Mouse (Mus musculus) layer of hippocampus, adult 18-20 months (tissue): Measurements from ENCODE around the gene Eri2. TPM values are rescaled to one million over a fixed set of nuclear protein-coding genes. Genes with fewer than 3 reads are reported as not detected.
"Not testable (repeated sequence)": the region's sequence is repeated elsewhere in the genome, so short reads cannot be mapped to it uniquely, and the experiment has no call there.

Experiments
- DNase-seq, 2 experiments: peaks; one replicate each; pipeline ENCODE4 v3.0.0; 2022; ENCODE audit warnings: low spot score in 2 of 2
- total RNA-seq, 2 experiments: library from RNA; stranded (reverse); gene quantifications; 2 replicates each; pipeline ENCODE4 v1.2.3; 2021

Gene Eri2
- total RNA-seq, 2 experiments from 2014 or later = 8.2 to 9.0 TPM

GRCm38 (mm10) chr7:119744321-119744720 is 49.5 kb downstream of the Eri2 start:
- no peak for DNase-seq

GRCm38 (mm10) chr7:119739798-119740468 is 53.9 kb downstream of the Eri2 start:
- not testable (repeated sequence) for DNase-seq

DNA sequence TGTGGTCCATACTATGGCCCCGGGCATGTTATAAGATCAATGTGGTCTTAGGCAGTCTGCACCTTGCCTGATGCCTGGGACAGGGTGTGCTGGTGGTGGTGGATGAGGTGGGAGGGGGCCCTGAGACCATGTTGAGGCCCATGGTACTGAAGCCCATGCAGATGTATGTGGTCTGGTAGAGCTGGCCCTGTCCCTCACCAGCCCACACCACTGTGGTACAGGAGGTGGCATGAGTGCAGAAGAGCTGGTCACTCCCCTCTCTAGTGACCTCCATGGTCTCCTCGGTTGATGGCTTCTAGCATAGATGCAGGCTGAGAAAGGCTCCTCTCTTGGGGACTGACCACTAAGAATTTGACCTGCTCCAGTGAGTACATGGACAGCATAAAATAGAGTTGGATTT is 55.0 kb downstream of the Eri2 start:
- no peak for DNase-seq

DNA sequence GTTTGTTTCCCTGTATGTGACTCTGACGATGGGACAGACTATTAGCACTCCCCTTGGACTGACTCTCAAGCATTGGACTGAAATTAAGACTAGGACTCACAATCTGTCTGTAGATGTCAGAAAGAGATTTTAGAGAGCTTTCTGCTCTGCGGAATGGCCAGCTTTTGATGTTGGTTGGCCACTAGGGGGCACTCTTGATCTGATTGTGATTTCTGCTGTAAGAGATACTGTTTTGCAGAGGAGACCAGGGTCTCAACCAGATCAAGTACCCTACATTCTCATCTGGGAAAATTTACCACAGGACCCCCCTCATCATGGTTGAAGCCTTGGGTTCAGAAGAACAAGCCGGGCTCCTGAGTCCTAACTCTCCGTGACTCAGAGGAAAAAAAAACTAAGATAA is 62.6 kb downstream of the Eri2 start:
- DNase-seq = peak in 1 of 2 experiments; percentile 24

GRCm38 (mm10) chr7:119727621-119728020 is 66.2 kb downstream of the Eri2 start:
- DNase-seq = no peak

- no peak for DNase-seq
These were observed 72.9 kb downstream of the Eri2 start for GRCm38 (mm10) chr7:119720947-119721310.

- peak; percentile 88 to 97 for DNase-seq
These were observed 73.5 kb downstream of the Eri2 start, which contains the start of gene Thumpd1 for GRCm38 (mm10) chr7:119720253-119720946. Thumpd1 (minus strand) TSS chr7:119720798.

Other genes starting within 250 kb of the Eri2 start
- gene Acsm2, start 239.7 kb downstream of the Eri2 start, total RNA-seq = not detected
- not detected for gene Acsm1, start 187.0 kb downstream of the Eri2 start, total RNA-seq
- not detected for gene Acsm4, start 104.0 kb downstream of the Eri2 start, total RNA-seq
- gene Thumpd1, start 73.3 kb downstream of the Eri2 start, total RNA-seq = 10 to 100 TPM; 49.5 to 50.4 TPM
- gene Acsm3, start 33.1 kb downstream of the Eri2 start, total RNA-seq = not detected
- under 1 TPM; 0.74 to 0.97 TPM for gene Rexo5, start 52 bp downstream of the Eri2 start, total RNA-seq
- gene Lyrm1, start 101.8 kb upstream of the Eri2 start, total RNA-seq = 10 to 100 TPM; 10.4 to 11.1 TPM
- gene Dcun1d3, start 102.2 kb upstream of the Eri2 start, total RNA-seq = 10 to 100 TPM; 24.8 to 28.7 TPM